Mouse (Mus musculus): ENCODE data around the gene Krtap28-10.

DNA sequence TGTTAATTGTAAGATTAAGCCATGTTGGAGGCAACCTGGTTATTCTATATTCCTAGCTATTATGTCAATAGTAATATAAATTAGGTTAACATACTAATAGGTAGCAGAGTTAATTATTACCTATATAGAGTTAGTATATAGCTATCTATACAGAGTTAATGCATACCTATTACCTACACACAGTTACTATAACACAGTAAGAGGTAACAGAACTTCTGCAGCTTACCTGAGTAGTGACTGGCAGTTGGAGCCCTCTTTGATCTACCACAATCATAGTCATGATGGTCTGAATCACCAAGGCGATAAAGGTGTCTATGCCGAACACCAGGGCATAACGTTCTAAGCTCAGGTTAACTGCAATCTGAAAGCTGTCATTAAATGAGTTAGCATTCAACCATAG, 27.8 kb downstream of the Krtap28-10 start:
- TF ChIP-seq HCFC1 (IDR thresholded peaks at IDR 0.05; ENCODE audit: borderline replicate concordance, insufficient read depth, low read length) (no peak), CHD2 (IDR thresholded peaks at IDR 0.05; ENCODE audit: low read depth, low read length) (no peak), ZNF384 (IDR thresholded peaks at IDR 0.05; ENCODE audit: low read depth, low read length) (no peak), ZC3H11A (IDR thresholded peaks at IDR 0.05; ENCODE audit: borderline replicate concordance, low read depth, low read length) (no peak)

Measured in ES-E14 (cell line).